Mouse (Mus musculus) E14TG2a.4 (cell line): ENCODE results near the gene Ogfod2.

ENCODE experiments used
- H3K27me3 ChIP-seq: 2 replicates; pipeline ENCODE4 v1.6.1; 2014; ENCODE audit warnings: low read length, control low read depth; ENCODE audit not compliant: insufficient read depth
- H3K36me3 ChIP-seq: 2 replicates; pipeline ENCODE4 v1.6.1; 2014; ENCODE audit warnings: low read length, control low read depth; ENCODE audit not compliant: insufficient read depth
- H3K4me1 ChIP-seq: replicated peaks from 2 replicates; pipeline ENCODE4 v1.6.1; 2014; ENCODE audit warnings: low read depth, low read length, control low read depth
- H3K4me3 ChIP-seq: replicated peaks from 2 replicates; pipeline ENCODE4 v1.5.1; 2014; ENCODE audit warnings: mild to moderate bottlenecking, low read length
- H3K9me3 ChIP-seq: 2 replicates; pipeline ENCODE4 v1.6.1; 2014; ENCODE audit warnings: low read length, control low read depth
- CTCF ChIP-seq: conservative IDR thresholded peaks from 2 replicates; pipeline ENCODE4 v1.5.1; 2014; ENCODE audit warnings: low read length
- NANOG ChIP-seq: IDR thresholded peaks from 2 replicates; pipeline ENCODE4 v1.6.1; 2014; ENCODE audit warnings: borderline replicate concordance, low read length, mixed read lengths
- POU5F1 ChIP-seq: IDR thresholded peaks from 2 replicates; pipeline ENCODE4 v1.6.1; 2014; ENCODE audit warnings: low read length, borderline replicate concordance

Gene Ogfod2

DNA sequence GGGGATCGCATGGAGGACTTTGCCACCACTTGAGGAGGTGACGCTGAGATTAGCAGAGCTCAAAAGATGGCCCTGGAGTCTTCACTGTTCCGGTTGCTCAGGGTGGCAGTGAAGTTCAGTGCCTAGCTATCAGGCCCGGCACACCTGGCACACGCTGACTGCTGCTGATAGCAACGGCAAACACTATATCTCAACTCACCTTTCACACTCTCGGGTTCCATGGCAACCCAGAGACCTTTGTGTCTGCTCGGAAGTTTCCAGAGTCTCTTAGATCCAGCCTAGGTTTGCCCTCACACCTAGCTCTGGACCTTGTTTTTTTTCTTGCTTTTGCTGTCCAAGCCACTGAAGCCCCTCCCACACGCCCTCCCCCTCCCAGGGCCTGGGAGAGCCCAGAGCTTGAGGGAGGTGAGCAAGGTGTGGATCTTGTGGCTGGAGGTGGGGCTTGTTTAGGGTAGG is 20.1 kb upstream of the Ogfod2 start:
- TF ChIP-seq POU5F1: no peak
- no peak for TF ChIP-seq CTCF
- no peak for TF ChIP-seq NANOG
- peaks cover 36% of the 10 kb centered on the region for H3K4me1 ChIP-seq

GRCm38 (mm10) chr5:124093120-124093794 is 18.8 kb upstream of the Ogfod2 start:
- Histone ChIP-seq H3K36me3 (no peaks in the 10 kb centered on the region), H3K27me3 (peaks cover 38% of the 10 kb centered on the region), H3K9me3 (no peaks in the 10 kb centered on the region), H3K4me1 (peaks cover 36% of the 10 kb centered on the region), H3K4me3 (no peak overlapping the region)
- TF ChIP-seq POU5F1: no peak
- TF ChIP-seq NANOG: no peak
- TF ChIP-seq CTCF: no peak

More for the DNA sequence above, 20.1 kb upstream of the Ogfod2 start:
- Histone ChIP-seq H3K36me3 (no peaks in the 10 kb centered on the region), H3K4me3 (no peak overlapping the region), H3K27me3 (peaks cover 38% of the 10 kb centered on the region), H3K9me3 (no peaks in the 10 kb centered on the region)

DNA sequence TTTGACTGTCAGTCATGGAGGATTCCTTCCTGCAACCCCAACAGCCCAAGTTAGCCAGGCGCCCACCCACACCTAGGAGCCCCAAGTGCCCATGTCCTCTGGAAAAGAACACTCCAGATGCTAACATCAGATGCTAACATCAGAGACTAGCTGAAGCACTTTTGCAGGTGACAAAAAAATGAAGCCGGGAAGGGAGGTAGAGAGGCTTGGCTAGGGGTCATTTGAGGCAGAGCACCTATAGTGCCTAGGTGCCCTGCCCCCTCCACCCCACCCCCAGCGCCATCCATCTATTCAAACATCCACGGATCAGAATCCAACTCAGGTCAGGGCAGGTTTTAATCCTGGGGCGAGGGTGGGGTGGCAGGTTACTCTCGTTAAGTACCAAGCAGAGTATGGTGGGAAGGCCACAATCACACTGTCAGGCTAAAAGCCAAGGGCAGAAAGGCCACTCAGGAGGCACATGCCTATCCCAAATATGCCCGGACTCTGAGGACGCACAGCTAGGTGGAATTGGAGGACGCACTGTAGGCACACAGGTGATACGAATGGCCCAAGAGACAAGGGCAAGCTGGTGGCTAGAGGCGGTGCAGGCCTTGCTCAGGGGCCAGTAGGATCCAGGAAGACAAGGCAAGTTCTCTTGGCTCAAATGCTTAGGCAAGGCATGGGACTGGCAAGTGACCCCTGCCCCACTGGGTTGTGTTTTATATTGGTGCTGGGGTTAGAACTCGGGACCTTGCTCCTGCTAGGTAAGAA is 18.1 kb upstream of the Ogfod2 start:
- Histone ChIP-seq H3K27me3 (peaks cover 38% of the 10 kb centered on the region), H3K36me3 (no peaks in the 10 kb centered on the region), H3K9me3 (peaks cover under 1% of the 10 kb centered on the region; the same call in 1 of the 2 replicates), H3K4me1 (peaks cover 36% of the 10 kb centered on the region), H3K4me3 (no peak overlapping the region)
- no peak for TF ChIP-seq NANOG
- TF ChIP-seq POU5F1: no peak
- no peak for TF ChIP-seq CTCF

GRCm38 (mm10) chr5:124095077-124095581 is 17.0 kb upstream of the Ogfod2 start:
- peaks cover 7% of the 10 kb centered on the region for H3K9me3 ChIP-seq
- peaks cover 28% of the 10 kb centered on the region for H3K27me3 ChIP-seq
- peaks cover 26% of the 10 kb centered on the region for H3K4me1 ChIP-seq
- no peaks in the 10 kb centered on the region for H3K36me3 ChIP-seq
- TF ChIP-seq NANOG (no peak), CTCF (no peak), POU5F1 (no peak)
- peak overlapping the region; percentile 83 for H3K4me3 ChIP-seq

- Histone ChIP-seq H3K4me1 (peaks cover 23% of the 10 kb centered on the region), H3K27me3 (peaks cover 23% of the 10 kb centered on the region), H3K4me3 (peak within 1 kb of the TSS; percentile 83), H3K9me3 (peaks cover 7% of the 10 kb centered on the region), H3K36me3 (no peaks in the 10 kb centered on the region)
- no peak for TF ChIP-seq POU5F1
- no peak for TF ChIP-seq NANOG
- no peak for TF ChIP-seq CTCF
These were observed 16.4 kb upstream of the Ogfod2 start, which contains the start of gene Abcb9 for GRCm38 (mm10) chr5:124095596-124096232. Gene Abcb9, minus strand, starts transcription at chr5:124095798.

- peaks cover 33% of the 10 kb centered on the region for H3K9me3 ChIP-seq
- H3K4me1 ChIP-seq: peaks cover 14% of the 10 kb centered on the region
- peaks cover 16% of the 10 kb centered on the region for H3K27me3 ChIP-seq
- no peaks in the 10 kb centered on the region for H3K36me3 ChIP-seq
- no peak overlapping the region for H3K4me3 ChIP-seq
- TF ChIP-seq CTCF (no peak), NANOG (no peak)
These were observed 13.2 kb upstream of the Ogfod2 start for GRCm38 (mm10) chr5:124098923-124099322.

DNA sequence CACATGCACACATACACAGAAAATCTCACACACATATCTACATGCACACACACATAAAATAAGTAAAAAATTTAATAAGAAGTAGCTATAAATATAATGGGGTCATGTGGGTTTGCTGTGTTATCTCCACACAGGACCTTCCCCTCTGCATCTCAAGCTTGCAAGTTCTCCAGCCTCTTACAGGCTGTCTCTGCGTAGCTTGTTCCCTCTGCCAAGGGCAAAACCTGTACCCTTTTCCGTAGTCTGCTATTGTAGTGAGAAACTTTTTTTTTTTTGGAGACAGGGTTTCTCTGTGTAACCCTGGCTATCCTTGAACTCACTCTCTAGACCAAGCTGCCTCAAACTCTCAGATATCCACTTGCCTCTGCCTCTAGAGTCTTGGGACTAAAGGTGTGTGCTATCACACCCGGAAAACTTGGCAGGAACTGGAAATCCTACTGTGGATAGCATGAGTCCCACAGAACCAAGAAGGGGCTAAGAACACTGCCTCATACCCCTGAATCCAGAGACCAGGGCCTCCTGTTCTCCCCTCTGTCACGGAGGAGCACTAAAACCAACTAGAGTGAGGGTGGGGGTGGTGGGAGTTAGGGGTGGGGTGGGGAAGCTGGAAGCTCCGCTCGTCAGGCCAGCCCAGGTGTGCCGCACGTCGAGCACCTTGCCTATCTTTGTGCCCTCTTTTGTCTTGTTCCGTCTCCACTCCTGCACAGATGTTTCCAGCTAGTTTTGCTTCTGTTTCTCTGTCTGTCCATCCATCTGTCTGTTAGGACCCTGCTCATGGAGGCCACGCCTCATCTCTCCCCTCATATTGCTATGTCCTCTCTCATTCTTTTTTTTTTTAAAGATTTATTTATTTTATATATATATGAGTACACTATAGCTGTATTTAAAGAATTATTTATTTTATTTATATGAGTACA is 11.7 kb upstream of the Ogfod2 start:
- no peak for TF ChIP-seq POU5F1
- H3K4me3 ChIP-seq: no peak overlapping the region
- H3K36me3 ChIP-seq: no peaks in the 10 kb centered on the region
- peaks cover 3% of the 10 kb centered on the region for H3K4me1 ChIP-seq
- H3K9me3 ChIP-seq: peaks cover 38% of the 10 kb centered on the region
- peaks cover 2% of the 10 kb centered on the region for H3K27me3 ChIP-seq
